Mouse (Mus musculus) embryonic facial prominence, embryonic 14.5 days (tissue): Measurements from ENCODE around the gene Fam122a. TPM values are rescaled to one million over a fixed set of nuclear protein-coding genes. Genes with fewer than 3 reads are reported as not detected.
A peak's percentile ranks its signal among the peaks of the same experiment; 100 is the strongest.

ENCODE experiments used
- ATAC-seq: fragments of 200-750 bp; cut with Nextera tagmentation; 2 replicates; pipeline ENCODE4 v1.8.0; 2017; ENCODE audit warnings: low read depth, moderate number of reproducible peaks, moderate TSS enrichment
- DNase-seq: peaks from one replicate; pipeline ENCODE4 v3.0.0-alpha.2; 2015; ENCODE audit warnings: low spot score
- H3K27ac ChIP-seq: fragments of 300-500 bp; sonication (generic); replicated peaks from 2 replicates; pipeline ENCODE4 v1.5.1; 2014; ENCODE audit warnings: low read depth, mild to moderate bottlenecking, low read length, moderate library complexity
- H3K27me3 ChIP-seq: fragments of 300-500 bp; sonication (generic); replicated peaks from 2 replicates; pipeline ENCODE4 v1.6.1; 2014; ENCODE audit warnings: low read length; ENCODE audit not compliant: control insufficient read depth, insufficient read depth
- H3K36me3 ChIP-seq: fragments of 300-500 bp; sonication (generic); 2 replicates; pipeline ENCODE4 v1.6.1; 2014; ENCODE audit warnings: low read length, mixed read lengths; ENCODE audit not compliant: control insufficient read depth, insufficient read depth
- H3K4me1 ChIP-seq: fragments of 300-500 bp; sonication (generic); 2 replicates; pipeline ENCODE4 v1.6.1; 2014; ENCODE audit warnings: antibody characterized with exemption, low read length; ENCODE audit not compliant: control insufficient read depth, insufficient read depth
- H3K4me2 ChIP-seq: fragments of 300-500 bp; sonication (generic); 2 replicates; pipeline ENCODE4 v1.6.1; 2014; ENCODE audit warnings: low read depth, mild to moderate bottlenecking, low read length, moderate library complexity, mixed read lengths
- H3K4me3 ChIP-seq: fragments of 300-500 bp; sonication (generic); 2 replicates; pipeline ENCODE4 v1.5.1; 2014; ENCODE audit warnings: low read depth, mild to moderate bottlenecking, low read length
- H3K9ac ChIP-seq: fragments of 300-500 bp; sonication (generic); 2 replicates; pipeline ENCODE4 v1.6.1; 2014; ENCODE audit warnings: low read depth, mild to moderate bottlenecking, low read length, moderate library complexity, mixed read lengths
- H3K9me3 ChIP-seq: fragments of 300-500 bp; sonication (generic); 2 replicates; pipeline ENCODE4 v1.6.1; 2016; ENCODE audit warnings: low read length; ENCODE audit not compliant: control insufficient read depth
- WGBS: fragments of 180-500 bp; shearing (Covaris S2); extraction: QIAGEN DNeasy Blood & Tissue Kit; methylation state at CpG from one replicate; pipeline ENCODE4 v1.1.7; 2014; 5-methylcytosine and 5-hydroxymethylcytosine counted together
- polyA plus RNA-seq: library from polyadenylated mRNA; unstranded; fragments of >200 nt; fragmentation: Nextera tagmentation; extraction: Ambion mirVana; gene quantifications from 2 replicates; pipeline ENCODE4 v1.2.1, GENCODE M21; 2014

Gene Fam122a
- polyA plus RNA-seq, 1 experiment from 2014 or later = 54.0 TPM

DNA sequence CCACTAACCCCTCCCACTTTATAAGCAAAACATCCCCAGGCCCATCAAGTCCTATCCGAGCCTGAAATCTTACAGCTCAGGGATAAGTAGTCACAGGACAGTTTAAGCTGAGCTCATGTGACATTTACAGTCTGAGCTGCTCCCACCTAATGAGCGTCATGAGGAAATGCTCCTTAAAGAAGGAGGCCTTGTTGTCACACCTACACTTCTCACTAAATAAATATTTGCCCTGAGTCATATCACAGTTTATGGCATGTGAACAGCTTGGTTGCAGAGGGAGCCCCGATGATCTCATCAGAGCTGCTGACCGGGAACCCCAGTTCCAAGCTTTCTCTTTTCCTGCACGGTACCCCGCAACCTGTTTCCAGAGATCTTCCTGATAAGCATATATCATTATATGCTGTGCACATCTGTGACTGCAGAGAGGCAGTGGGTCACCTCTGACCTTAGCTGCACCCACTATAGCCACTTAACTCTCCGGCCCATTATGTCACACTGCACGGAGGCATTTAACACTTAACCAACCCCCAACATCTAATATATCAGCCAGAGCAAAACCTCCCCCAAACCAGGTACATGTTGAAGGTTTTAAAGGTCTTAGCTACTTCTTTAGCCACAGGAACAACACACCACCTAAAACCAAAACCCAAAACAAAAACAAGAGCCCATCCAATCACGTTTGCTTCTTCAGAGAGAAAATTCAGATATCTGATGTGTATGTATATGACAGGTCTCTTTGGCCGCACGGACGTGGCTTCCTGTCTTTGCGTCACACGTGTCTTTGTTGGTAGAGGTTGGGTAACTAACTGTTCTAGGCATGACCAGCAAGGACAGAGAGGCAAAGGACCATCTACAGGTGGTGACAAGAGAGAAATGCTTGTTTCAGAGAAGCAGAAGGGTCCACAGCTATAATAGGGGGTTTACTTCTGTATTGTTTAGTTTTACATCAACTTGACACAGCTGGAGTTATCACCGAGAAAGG is 37.8 kb upstream of the Fam122a start:
- no peak overlapping the region for H3K27ac ChIP-seq
- H3K9ac ChIP-seq = no peak overlapping the region
- H3K9me3 ChIP-seq = no peaks in the 10 kb centered on the region
- WGBS = 77% methylated on average over 15 of the region's 15 CpGs
- no peak overlapping the region for H3K4me2 ChIP-seq
- no peak overlapping the region for H3K4me3 ChIP-seq
- ATAC-seq (no peak), DNase-seq (no peak)
- no peaks in the 10 kb centered on the region for H3K27me3 ChIP-seq
- H3K36me3 ChIP-seq = no peaks in the 10 kb centered on the region
- no peaks in the 10 kb centered on the region for H3K4me1 ChIP-seq

- ATAC-seq = no peak
- H3K9me3 ChIP-seq = no peaks in the 10 kb centered on the region
- WGBS = 81% methylated on average over 20 of the region's 20 CpGs
- no peaks in the 10 kb centered on the region for H3K4me1 ChIP-seq
- H3K36me3 ChIP-seq = no peaks in the 10 kb centered on the region
- no peak for DNase-seq
- H3K4me2 ChIP-seq = no peak overlapping the region
- H3K9ac ChIP-seq = no peak overlapping the region
- no peaks in the 10 kb centered on the region for H3K27me3 ChIP-seq
- H3K27ac ChIP-seq = no peak overlapping the region
- H3K4me3 ChIP-seq = no peak overlapping the region
These were observed 36.1 kb upstream of the Fam122a start for GRCm38 (mm10) chr19:24513105-24513843.

- DNase-seq = no peak
These were observed 34.8 kb upstream of the Fam122a start for GRCm38 (mm10) chr19:24511939-24512338.

GRCm38 (mm10) chr19:24509391-24509790 is 32.2 kb upstream of the Fam122a start:
- Histone ChIP-seq H3K27me3 (no peaks in the 10 kb centered on the region), H3K4me2 (no peak overlapping the region), H3K9me3 (no peaks in the 10 kb centered on the region), H3K27ac (no peak overlapping the region), H3K36me3 (no peaks in the 10 kb centered on the region), H3K4me1 (no peaks in the 10 kb centered on the region), H3K9ac (no peak overlapping the region), H3K4me3 (no peak overlapping the region)
- DNase-seq (no peak), ATAC-seq (no peak)
- 80% methylated on average over 6 of the region's 6 CpGs for WGBS

More at GRCm38 (mm10) chr19:24511939-24512338, 34.8 kb upstream of the Fam122a start:
- Histone ChIP-seq H3K36me3 (no peaks in the 10 kb centered on the region), H3K9ac (no peak overlapping the region), H3K9me3 (no peaks in the 10 kb centered on the region), H3K27me3 (no peaks in the 10 kb centered on the region), H3K27ac (no peak overlapping the region), H3K4me2 (no peak overlapping the region), H3K4me1 (no peaks in the 10 kb centered on the region), H3K4me3 (no peak overlapping the region)
- 91% methylated on average over 7 of the region's 7 CpGs for whole genome bisulfite sequencing
- ATAC-seq = no peak

DNA sequence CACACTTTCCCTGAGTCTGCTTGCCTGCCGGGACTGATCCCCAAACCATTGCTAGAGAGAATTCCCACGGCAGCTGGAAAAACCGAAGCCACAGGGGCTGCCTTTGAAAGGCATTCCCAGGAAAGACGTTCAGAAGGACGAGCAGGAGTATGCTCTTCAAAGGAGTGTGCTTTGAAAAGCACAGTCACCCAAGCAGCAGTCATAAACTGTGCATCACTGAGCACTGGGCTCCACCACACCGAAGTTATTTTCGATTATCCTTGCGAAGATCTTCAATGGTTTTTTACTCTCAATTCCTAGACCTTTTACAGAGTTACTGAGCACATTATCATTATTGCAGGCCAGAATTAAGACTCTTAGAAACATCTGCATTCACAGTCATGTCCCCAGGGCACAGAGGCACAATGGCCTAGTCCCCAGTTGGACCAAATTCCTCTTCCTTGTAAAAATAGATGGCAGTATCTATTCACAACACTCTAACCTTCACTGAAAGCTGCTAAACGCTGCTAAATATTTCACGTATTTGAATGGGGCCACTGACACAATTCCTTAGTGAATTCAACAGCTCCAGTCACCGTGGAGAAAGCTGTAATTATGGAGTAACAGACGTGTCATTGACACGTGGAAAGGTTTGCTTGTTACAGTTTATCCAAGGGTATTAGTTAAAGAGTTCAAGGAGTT is 31.1 kb upstream of the Fam122a start:
- 35% methylated on average over 13 of the region's 13 CpGs for WGBS
- Histone ChIP-seq H3K27me3 (no peaks in the 10 kb centered on the region), H3K36me3 (no peaks in the 10 kb centered on the region), H3K9me3 (no peaks in the 10 kb centered on the region), H3K27ac (no peak overlapping the region), H3K4me2 (no peak overlapping the region), H3K4me1 (no peaks in the 10 kb centered on the region), H3K9ac (no peak overlapping the region), H3K4me3 (no peak overlapping the region)
- no peak for ATAC-seq
- peak; percentile 10 for DNase-seq

GRCm38 (mm10) chr19:24502736-24503421 is 25.7 kb upstream of the Fam122a start:
- Histone ChIP-seq H3K27ac (no peak overlapping the region), H3K36me3 (no peaks in the 10 kb centered on the region), H3K4me3 (no peak overlapping the region), H3K27me3 (no peaks in the 10 kb centered on the region), H3K4me1 (no peaks in the 10 kb centered on the region), H3K9me3 (no peaks in the 10 kb centered on the region), H3K4me2 (no peak overlapping the region), H3K9ac (no peak overlapping the region)
- 84% methylated on average over 10 of the region's 10 CpGs for WGBS
- ATAC-seq = no peak
- no peak for DNase-seq

DNA sequence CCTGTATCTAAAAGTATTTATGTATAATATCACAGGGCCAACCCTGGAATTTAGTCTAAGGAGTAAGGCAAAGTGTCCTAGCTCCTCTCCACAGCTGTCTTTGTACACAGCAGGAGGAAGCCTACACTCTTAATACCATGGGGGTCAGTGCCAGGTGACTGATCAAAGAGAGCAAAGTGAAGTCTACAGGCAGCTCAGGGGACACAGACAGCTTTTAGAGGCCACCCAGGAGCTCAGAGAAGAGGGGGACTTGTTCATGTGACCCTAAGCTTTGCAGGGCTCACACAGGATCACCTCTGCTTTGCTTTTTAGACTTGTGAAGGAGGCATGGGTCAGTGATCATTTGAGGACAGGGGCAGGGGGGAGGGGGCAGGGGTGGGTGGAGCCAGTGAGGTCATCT is 24.4 kb upstream of the Fam122a start:
- Histone ChIP-seq H3K4me2 (no peak overlapping the region), H3K36me3 (no peaks in the 10 kb centered on the region), H3K9ac (no peak overlapping the region), H3K4me1 (no peaks in the 10 kb centered on the region), H3K9me3 (no peaks in the 10 kb centered on the region), H3K27ac (no peak overlapping the region), H3K4me3 (no peak overlapping the region), H3K27me3 (no peaks in the 10 kb centered on the region)
- ATAC-seq = no peak
- no peak for DNase-seq

DNA sequence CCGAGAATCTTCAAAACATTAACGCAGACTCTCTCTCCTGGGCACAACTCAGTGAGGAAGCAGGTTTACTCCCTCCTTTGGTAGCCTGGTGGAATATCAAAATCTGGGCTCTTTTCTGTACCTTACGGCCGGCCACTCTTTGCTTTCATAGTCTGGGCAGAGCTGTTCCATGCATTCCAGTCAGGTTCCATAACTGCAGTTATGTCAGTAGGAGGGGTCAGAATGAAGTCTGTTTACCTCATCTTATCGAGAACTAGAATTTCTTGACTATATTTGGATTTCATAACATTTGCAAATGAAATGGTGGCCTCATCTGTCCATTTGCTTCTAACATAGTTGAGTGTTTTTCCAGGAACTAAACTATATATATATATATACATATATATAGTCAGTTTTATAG is 23.3 kb upstream of the Fam122a start:
- Histone ChIP-seq H3K4me3 (no peak overlapping the region), H3K4me1 (no peaks in the 10 kb centered on the region), H3K27ac (no peak overlapping the region), H3K36me3 (no peaks in the 10 kb centered on the region), H3K9ac (no peak overlapping the region), H3K4me2 (no peak overlapping the region), H3K9me3 (no peaks in the 10 kb centered on the region), H3K27me3 (no peaks in the 10 kb centered on the region)
- 81% methylated on average over 5 of the region's 5 CpGs for WGBS
- DNase-seq = no peak
- ATAC-seq = no peak
